Mouse (Mus musculus): ENCODE data around the gene Kcnd3.

DNA sequence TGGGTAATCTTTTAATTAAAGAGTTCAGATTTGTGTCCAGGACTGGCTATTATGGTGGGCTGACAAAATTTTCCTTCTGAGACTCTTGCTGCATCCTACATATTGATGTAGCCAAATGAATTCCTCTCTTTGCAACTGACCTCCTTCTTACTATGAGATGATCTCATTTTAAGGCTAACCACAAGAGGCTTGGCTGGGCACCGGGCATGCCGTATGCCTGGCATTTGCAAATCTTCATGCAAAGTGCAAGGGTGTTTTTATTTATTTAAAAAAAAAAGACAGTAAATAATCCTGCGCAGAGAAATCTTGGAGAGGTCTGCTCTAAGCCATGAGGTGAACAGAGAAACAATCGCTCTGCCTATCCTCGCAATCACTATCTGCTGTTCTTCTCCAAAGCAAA is 41.3 kb upstream of the Kcnd3 start:
- no peak for TF ChIP-seq CTCF (IDR thresholded peaks at IDR 0.05; ENCODE audit: low read depth)
- TF ChIP-seq EP300 (IDR thresholded peaks at IDR 0.05; ENCODE audit: low read depth): no peak
